Mouse (Mus musculus) myocyte (in vitro differentiated cells): ENCODE results near the gene Myo1g. TPM values are rescaled to one million over a fixed set of nuclear protein-coding genes. Genes with fewer than 3 reads are reported as not detected.

ENCODE experiments used
- H3K27me3 ChIP-seq: one replicate; pipeline ENCODE4 v1.6.1; 2011; ENCODE audit not compliant: control insufficient read depth, insufficient read depth, insufficient read length
- H3K36me3 ChIP-seq: one replicate; pipeline ENCODE4 v1.6.1; 2011; ENCODE audit not compliant: control insufficient read depth, insufficient read depth
- H3K4me2 ChIP-seq: one replicate; pipeline ENCODE4 v1.6.1; 2011; ENCODE audit warnings: low read depth, control low read depth
- H3K4me3 ChIP-seq: one replicate; pipeline ENCODE4 v1.5.1; 2011; ENCODE audit warnings: mild to moderate bottlenecking, control low read depth, moderate library complexity
- H3K79me2 ChIP-seq: one replicate; pipeline ENCODE4 v1.6.1; 2011; ENCODE audit not compliant: control insufficient read depth, insufficient read depth
- H3ac ChIP-seq: one replicate; pipeline ENCODE4 v1.6.1; 2011; ENCODE audit not compliant: control insufficient read depth, insufficient read length
- CEBPB ChIP-seq: IDR thresholded peaks from 2 replicates; pipeline ENCODE4 v1.6.1; 2011; ENCODE audit warnings: mild to moderate bottlenecking, moderate library complexity; ENCODE audit not compliant: poor library complexity, insufficient read depth, severe bottlenecking
- E2F4 ChIP-seq: IDR thresholded peaks from one replicate; pipeline ENCODE4 v1.6.1; 2011; ENCODE audit warnings: mild to moderate bottlenecking, control low read depth, moderate library complexity; ENCODE audit not compliant: insufficient read depth
- MAX ChIP-seq: IDR thresholded peaks from one replicate; pipeline ENCODE4 v1.6.1; 2011; ENCODE audit warnings: low read depth, mild to moderate bottlenecking, control low read depth
- MYOD1 ChIP-seq, 3 experiments: IDR thresholded peaks; one replicate each; pipeline ENCODE4 v1.6.1; 2011; ENCODE audit warnings: control low read depth in 2 of 3, low read depth in 2 of 3, mild to moderate bottlenecking in 2 of 3, moderate library complexity in 1 of 3; ENCODE audit not compliant: insufficient read length in 2 of 3, control insufficient read depth in 1 of 3
- MYOG ChIP-seq, 3 experiments: IDR thresholded peaks; one replicate each; pipeline ENCODE4 v1.6.1; 2011; ENCODE audit warnings: control low read depth in 2 of 3, low read depth in 2 of 3, mild to moderate bottlenecking in 2 of 3; ENCODE audit not compliant: insufficient read length in 2 of 3, control insufficient read depth in 1 of 3, insufficient read depth in 1 of 3
- POLR2A ChIP-seq: IDR thresholded peaks from one replicate; pipeline ENCODE4 v1.6.1; 2011; ENCODE audit warnings: low read depth, mild to moderate bottlenecking, control low read depth, moderate library complexity; ENCODE audit not compliant: insufficient read length
- POLR2AphosphoS2 ChIP-seq: IDR thresholded peaks from one replicate; pipeline ENCODE4 v1.6.1; 2011; ENCODE audit warnings: low read depth, control low read depth; ENCODE audit not compliant: insufficient read length
- REST ChIP-seq: IDR thresholded peaks from one replicate; pipeline ENCODE4 v1.6.1; 2011; ENCODE audit warnings: mild to moderate bottlenecking, control low read depth, moderate library complexity; ENCODE audit not compliant: insufficient read depth, insufficient read length
- SRF ChIP-seq: IDR thresholded peaks from one replicate; pipeline ENCODE4 v1.6.1; 2011; ENCODE audit warnings: low read depth; ENCODE audit not compliant: control insufficient read depth, insufficient read length
- TCF12 ChIP-seq: IDR thresholded peaks from one replicate; pipeline ENCODE4 v1.6.1; 2011; ENCODE audit warnings: mild to moderate bottlenecking, control low read depth; ENCODE audit not compliant: poor library complexity, insufficient read depth, severe bottlenecking
- TCF3 ChIP-seq: IDR thresholded peaks from one replicate; pipeline ENCODE4 v1.6.1; 2011; ENCODE audit warnings: low read depth, control low read depth; ENCODE audit not compliant: insufficient read length
- USF1 ChIP-seq: IDR thresholded peaks from one replicate; pipeline ENCODE4 v1.6.1; 2011; ENCODE audit warnings: low read depth, mild to moderate bottlenecking, control low read depth, moderate library complexity
- polyA plus RNA-seq: library from polyadenylated mRNA; unstranded; fragments of >200 nt; fragmentation: generic; extraction: Trizol; gene quantifications from one replicate; pipeline ENCODE4 v1.2.1, GENCODE M21; 2012; ENCODE audit warnings: missing spikeins

Gene Myo1g
- polyA plus RNA-seq, 1 experiment, result 0.04 TPM

GRCm38 (mm10) chr11:6544683-6545082 lies 23.9 kb upstream of the Myo1g start:
- TF ChIP-seq POLR2AphosphoS2 (no peak), SRF (no peak), MYOG (IDR thresholded peaks at IDR 0.05; ENCODE audit: control insufficient read depth in 1 of 3, insufficient read depth in 1 of 3, insufficient read length in 2 of 3, low read depth in 2 of 3) (no peak), TCF12 (no peak)

GRCm38 (mm10) chr11:6530746-6531145 lies 10.0 kb upstream of the Myo1g start:
- Histone ChIP-seq H3ac (no peak overlapping the region), H3K79me2 (peaks cover 28% of the 10 kb centered on the region), H3K36me3 (peaks cover 19% of the 10 kb centered on the region), H3K27me3 (no peaks in the 10 kb centered on the region), H3K4me2 (no peak overlapping the region), H3K4me3 (no peak overlapping the region)
- TF ChIP-seq REST, result no peak
- no peak for TF ChIP-seq SRF
- TF ChIP-seq MAX, result no peak
- TF ChIP-seq TCF12, result no peak
- no peak for TF ChIP-seq CEBPB
- no peak for TF ChIP-seq MYOD1 (IDR thresholded peaks at IDR 0.05; ENCODE audit: control insufficient read depth in 1 of 3, insufficient read length in 2 of 3, low read depth in 2 of 3)
- no peak for TF ChIP-seq POLR2A
- TF ChIP-seq POLR2AphosphoS2, result no peak

More at GRCm38 (mm10) chr11:6544683-6545082, 23.9 kb upstream of the Myo1g start:
- Histone ChIP-seq H3ac (no peak overlapping the region), H3K36me3 (no peaks in the 10 kb centered on the region), H3K4me2 (no peak overlapping the region), H3K4me3 (no peak overlapping the region), H3K27me3 (no peaks in the 10 kb centered on the region), H3K79me2 (peaks cover 28% of the 10 kb centered on the region)

- TF ChIP-seq CEBPB (no peak), SRF (no peak), TCF3 (no peak), POLR2A (no peak), MAX (no peak), REST (no peak)
These were observed 9.2 kb upstream of the Myo1g start for GRCm38 (mm10) chr11:6529961-6530360.

GRCm38 (mm10) chr11:6528186-6529006 lies 7.6 kb upstream of the Myo1g start:
- Histone ChIP-seq H3K4me2 (peak overlapping the region; percentile 90), H3K79me2 (peaks cover 28% of the 10 kb centered on the region), H3ac (peak overlapping the region; percentile 42), H3K27me3 (no peaks in the 10 kb centered on the region), H3K4me3 (peak overlapping the region; percentile 96), H3K36me3 (peaks cover 37% of the 10 kb centered on the region)
- TF ChIP-seq E2F4 (peak; percentile 36), CEBPB (no peak), TCF3 (peak; percentile 4), MYOD1 (IDR thresholded peaks at IDR 0.05; ENCODE audit: control insufficient read depth in 1 of 3, insufficient read length in 2 of 3, low read depth in 2 of 3) (peak in 2 of 3 experiments; percentile 8 to 25), TCF12 (no peak), POLR2A (peak; percentile 98), USF1 (peak; percentile 61), POLR2AphosphoS2 (peak; percentile 100), MYOG (IDR thresholded peaks at IDR 0.05; ENCODE audit: control insufficient read depth in 1 of 3, insufficient read depth in 1 of 3, insufficient read length in 2 of 3, low read depth in 2 of 3) (peak in 2 of 3 experiments; percentile 23 to 66), MAX (peak; percentile 84), REST (peak; percentile 66), SRF (peak; percentile 80)

More at GRCm38 (mm10) chr11:6529961-6530360, 9.2 kb upstream of the Myo1g start:
- Histone ChIP-seq H3K79me2 (peaks cover 28% of the 10 kb centered on the region), H3ac (no peak overlapping the region), H3K27me3 (no peaks in the 10 kb centered on the region), H3K36me3 (peaks cover 27% of the 10 kb centered on the region), H3K4me2 (no peak overlapping the region), H3K4me3 (no peak overlapping the region)
